Mouse (Mus musculus) frontal cortex, postnatal 14 days (tissue): ENCODE measurements around the gene Gigyf1.

Source experiments
- DNase-seq, 2 experiments: peaks; one replicate each; pipeline ENCODE4 v3.0.0; 2022; ENCODE audit warnings: low spot score in 2 of 2

The Gigyf1 gene

GRCm38 (mm10) chr5:137533117-137533827 lies 14.9 kb downstream of the Gigyf1 start, which contains the start of the genes Epo and Gnb2:
Gene Epo (minus strand): TSS chr5:137533242.
Gene Gnb2 (minus strand): TSS chr5:137533510.
- peak; percentile 95 to 97 for DNase-seq

GRCm38 (mm10) chr5:137534762-137535161 lies 16.4 kb downstream of the Gigyf1 start:
- no peak for DNase-seq

GRCm38 (mm10) chr5:137535318-137535717 lies 17.0 kb downstream of the Gigyf1 start:
- no peak for DNase-seq

GRCm38 (mm10) chr5:137537461-137537860 lies 19.1 kb downstream of the Gigyf1 start:
- DNase-seq, result no peak

- no peak for DNase-seq
These were observed 21.0 kb downstream of the Gigyf1 start for GRCm38 (mm10) chr5:137539291-137539801.

GRCm38 (mm10) chr5:137540991-137541390 lies 22.6 kb downstream of the Gigyf1 start:
- DNase-seq, result no peak

GRCm38 (mm10) chr5:137541768-137542540 lies 23.6 kb downstream of the Gigyf1 start:
- no peak for DNase-seq

GRCm38 (mm10) chr5:137544926-137545325 lies 26.6 kb downstream of the Gigyf1 start:
- no peak for DNase-seq

- no peak for DNase-seq
These were observed 27.2 kb downstream of the Gigyf1 start for GRCm38 (mm10) chr5:137545596-137545995.

GRCm38 (mm10) chr5:137549840-137550239 lies 31.5 kb downstream of the Gigyf1 start:
- no peak for DNase-seq

GRCm38 (mm10) chr5:137551119-137551518 lies 32.8 kb downstream of the Gigyf1 start:
- no peak for DNase-seq

- DNase-seq, result no peak
These were observed 34.7 kb downstream of the Gigyf1 start for GRCm38 (mm10) chr5:137553000-137553399.

GRCm38 (mm10) chr5:137553411-137553837 lies 35.1 kb downstream of the Gigyf1 start, which contains the start of gene Actl6b:
Gene Actl6b (plus strand): TSS chr5:137553517.
- peak; percentile 82 to 89 for DNase-seq

GRCm38 (mm10) chr5:137553898-137554297 lies 35.5 kb downstream of the Gigyf1 start:
- no peak for DNase-seq

GRCm38 (mm10) chr5:137561556-137561955 lies 43.2 kb downstream of the Gigyf1 start:
- no peak for DNase-seq

- DNase-seq, result no peak
These were observed 44.6 kb downstream of the Gigyf1 start for GRCm38 (mm10) chr5:137562965-137563364.

- DNase-seq, result no peak
These were observed 47.4 kb downstream of the Gigyf1 start for GRCm38 (mm10) chr5:137565744-137566143.

GRCm38 (mm10) chr5:137566416-137566815 lies 48.1 kb downstream of the Gigyf1 start:
- DNase-seq, result no peak

GRCm38 (mm10) chr5:137568223-137568798 lies 50.0 kb downstream of the Gigyf1 start:
- DNase-seq, result no peak

GRCm38 (mm10) chr5:137569031-137569430 lies 50.7 kb downstream of the Gigyf1 start:
- no peak for DNase-seq

- no peak for DNase-seq
These were observed 51.3 kb downstream of the Gigyf1 start, which contains the start of gene Tfr2 for GRCm38 (mm10) chr5:137569665-137570064. Gene Tfr2 (plus strand): TSS chr5:137569840.

- no peak for DNase-seq
These were observed 51.8 kb downstream of the Gigyf1 start for GRCm38 (mm10) chr5:137570181-137570580.
